Comparison of ENCODE assay signal across 9 mouse cellular contexts in genomic region chr2:138033379-138034122, GRCm38 (mm10).
DNase-seq lines count a peak whose midpoint lies in the region; ATAC-seq and TF ChIP-seq lines count a peak whose summit lies in the region.
"Had no signal": no experiment of that assay in that cellular context is flagged by ENCODE, and none has a peak within 500 bp of the region (broad histone marks: within the 10 kb centered on the region; RNA-seq: fewer than 3 reads in every experiment).

No protein-coding gene starts in this region.

- 0 out of 4 replicates have a peak, but pooled peaks of 1 of the 2 experiments have one; percentile 20 for TF ChIP-seq CTCF in CH12.LX (conservative IDR thresholded peaks at IDR 0.05 in 1 of 2, IDR thresholded peaks at IDR 0.05 in 1 of 2; ENCODE audit: low read depth in 2 of 2, low read length in 2 of 2)
- peak; percentile 96 for TF ChIP-seq CTCF in kidney, postnatal 0 days (IDR thresholded peaks at IDR 0.05; ENCODE audit: low read depth)

- H3K79me2 ChIP-seq in CH12.LX (replicated peaks; ENCODE audit: control insufficient read depth, extremely low read depth, insufficient read depth, poor library complexity, severe bottlenecking), result no peaks in the 10 kb centered on the region

- H3K4me1 ChIP-seq in CH12.LX (ENCODE audit: control insufficient read depth in 1 of 2, insufficient read depth in 2 of 2), result no peaks in the 10 kb centered on the region
- H3K4me1 ChIP-seq in kidney, postnatal 0 days (replicated peaks; ENCODE audit: insufficient read depth, low read length), result no peaks in the 10 kb centered on the region
- H3K4me1 ChIP-seq in limb, embryonic 14.5 days (ENCODE audit: control insufficient read depth, insufficient read depth, low read length), result no peaks in the 10 kb centered on the region
- H3K4me1 ChIP-seq in neural tube, embryonic 13.5 days (replicated peaks), result 0 out of 2 replicates have a peak, but pooled peaks cover 6% of the 10 kb centered on the region
- H3K4me1 ChIP-seq: stomach, embryonic 15.5 days had no signal

- no peak overlapping the region for H3K4me3 ChIP-seq in CH12.LX (replicated peaks in 1 of 3; ENCODE audit: low read depth in 2 of 3, low read length in 2 of 3, poor library complexity in 1 of 3)
- no peak overlapping the region for H3K4me3 ChIP-seq in kidney, postnatal 0 days (replicated peaks; ENCODE audit: low read depth, low read length)
- no peak overlapping the region for H3K4me3 ChIP-seq in limb, embryonic 14.5 days (replicated peaks; ENCODE audit: low read length)
- H3K4me3 ChIP-seq in neural tube, embryonic 13.5 days, result no peak overlapping the region
- H3K4me3 ChIP-seq: stomach, embryonic 15.5 days had no signal

- dilution Hi-C loops in CH12.LX (cut with MboI; ENCODE audit: extremely low pct_ligation_motif_present, extremely low pct_unique_long_range_greater_than_20kb, low sequenced_read_pairs), result no loop called here

- TF ChIP-seq RAD21 in CH12.LX (IDR thresholded peaks at IDR 0.05; ENCODE audit: low read depth, low read length), result peak; percentile 8

- H3K27ac ChIP-seq in CH12.LX (ENCODE audit: insufficient read depth, low read depth), result no peak overlapping the region
- no peak overlapping the region for H3K27ac ChIP-seq in kidney, postnatal 0 days
- H3K27ac ChIP-seq in limb, embryonic 14.5 days (replicated peaks; ENCODE audit: low read depth, low read length), result no peak overlapping the region
- H3K27ac ChIP-seq in neural tube, embryonic 13.5 days (replicated peaks), result no peak overlapping the region
- H3K27ac ChIP-seq: stomach, embryonic 15.5 days had no signal

- no peaks in the 10 kb centered on the region for H3K27me3 ChIP-seq in CH12.LX (replicated peaks)
- no peaks in the 10 kb centered on the region for H3K27me3 ChIP-seq in kidney, postnatal 0 days (ENCODE audit: insufficient read depth, low read length)
- no peaks in the 10 kb centered on the region for H3K27me3 ChIP-seq in limb, embryonic 14.5 days (ENCODE audit: control insufficient read depth, insufficient read depth, low read length)
- H3K27me3 ChIP-seq in neural tube, embryonic 13.5 days, result no peaks in the 10 kb centered on the region
- H3K27me3 ChIP-seq: stomach, embryonic 15.5 days had no signal

- no peaks in the 10 kb centered on the region for H3K36me3 ChIP-seq in CH12.LX (replicated peaks in 1 of 2; ENCODE audit: control insufficient read depth in 1 of 2, insufficient read depth in 1 of 2, low read length in 1 of 2)
- H3K36me3 ChIP-seq in kidney, postnatal 0 days (ENCODE audit: insufficient read depth, low read length), result no peaks in the 10 kb centered on the region
- H3K36me3 ChIP-seq in limb, embryonic 14.5 days (ENCODE audit: control insufficient read depth, insufficient read depth, low read length), result no peaks in the 10 kb centered on the region
- H3K36me3 ChIP-seq in neural tube, embryonic 13.5 days, result no peaks in the 10 kb centered on the region
- H3K36me3 ChIP-seq: stomach, embryonic 15.5 days had no signal

- TF ChIP-seq EP300 in CH12.LX (IDR thresholded peaks at IDR 0.05; ENCODE audit: low read length), result no peak

- peaks cover 28% of the 10 kb centered on the region for H3K9me3 ChIP-seq in CH12.LX (replicated peaks; ENCODE audit: low read length)
- no peaks in the 10 kb centered on the region for H3K9me3 ChIP-seq in kidney, postnatal 0 days (replicated peaks; ENCODE audit: low read length)
- H3K9me3 ChIP-seq in limb, embryonic 14.5 days (ENCODE audit: control insufficient read depth, low read length), result no peaks in the 10 kb centered on the region
- H3K9me3 ChIP-seq in neural tube, embryonic 13.5 days, result no peaks in the 10 kb centered on the region
- H3K9me3 ChIP-seq: stomach, embryonic 15.5 days had no signal

- H3K4me2 ChIP-seq in CH12.LX (ENCODE audit: insufficient read depth, low read depth, poor library complexity, severe bottlenecking), result no peak overlapping the region
- no peak overlapping the region for H3K4me2 ChIP-seq in kidney, postnatal 0 days (ENCODE audit: low read length)
- no peak overlapping the region for H3K4me2 ChIP-seq in limb, embryonic 14.5 days (replicated peaks; ENCODE audit: low read depth, low read length, severe bottlenecking)
- no peak overlapping the region for H3K4me2 ChIP-seq in neural tube, embryonic 13.5 days
- H3K4me2 ChIP-seq: stomach, embryonic 15.5 days had no signal

- WGBS in kidney, postnatal 0 days, result 20% methylated on average over 11 of the region's 11 CpGs
- 30% methylated on average over 11 of the region's 11 CpGs for WGBS in limb, embryonic 14.5 days
- WGBS in neural tube, embryonic 13.5 days, result 41% methylated on average over 11 of the region's 11 CpGs

- ATAC-seq in kidney, postnatal 0 days (replicated peaks; ENCODE audit: low FRiP score, low read depth), result 0 out of 2 replicates have a peak, but pooled peaks have one; percentile 63
- ATAC-seq in limb, embryonic 14.5 days (ENCODE audit: low FRiP score, low read depth), result no peak
- ATAC-seq in neural tube, embryonic 13.5 days (ENCODE audit: low read depth), result peak; percentile 47; the same call in 1 of the 2 replicates

- no peak for DNase-seq in CH12.LX (ENCODE audit: extremely low read depth)
- DNase-seq in adrenal gland, postnatal 25 days, result peak; percentile 86
- DNase-seq in embryo, embryonic 11.5 days (ENCODE audit: low read depth, low spot score), result peak; percentile 61
- DNase-seq in gastrocnemius, postnatal 4 days (ENCODE audit: low spot score in 2 of 2), result peak; percentile 50 to 75
- peak; percentile 92 for DNase-seq in kidney, postnatal 0 days (ENCODE audit: low spot score)
- peak; percentile 62 for DNase-seq in limb, embryonic 14.5 days (ENCODE audit: low spot score)
- DNase-seq in thymus, postnatal 14 days, result peak; percentile 51

- no peak overlapping the region for H3K9ac ChIP-seq in CH12.LX (ENCODE audit: insufficient read depth, low read depth)
- no peak overlapping the region for H3K9ac ChIP-seq in kidney, postnatal 0 days (ENCODE audit: low read depth, low read length)
- H3K9ac ChIP-seq in limb, embryonic 14.5 days (ENCODE audit: low read depth, low read length, severe bottlenecking), result no peak overlapping the region
- H3K9ac ChIP-seq in neural tube, embryonic 13.5 days, result no peak overlapping the region
- H3K9ac ChIP-seq: stomach, embryonic 15.5 days had no signal

- no peak for TF ChIP-seq POLR2A in CH12.LX (IDR thresholded peaks at IDR 0.05; ENCODE audit: low read depth, low read length)
- TF ChIP-seq POLR2A in limb, embryonic 14.5 days (IDR thresholded peaks at IDR 0.05; ENCODE audit: borderline replicate concordance, extremely low read depth, insufficient read depth, insufficient read length), result no peak

- in situ Hi-C loops in CH12.LX (cut with MboI; ENCODE audit: low pct_ligation_motif_present, low pct_unique_long_range_greater_than_20kb, low sequenced_read_pairs), result no loop called here

TF ChIP-seq in CH12.LX, 34 proteins besides CTCF, POLR2A, EP300 and RAD21:
- TF ChIP-seq TCF12 (IDR thresholded peaks at IDR 0.05; ENCODE audit: low read depth, low read length), result no peak
- TF ChIP-seq RCOR1 (conservative IDR thresholded peaks at IDR 0.05; ENCODE audit: low read depth, low read length), result no peak
- TF ChIP-seq ZMIZ1 (IDR thresholded peaks at IDR 0.05; ENCODE audit: low read depth, low read length), result no peak
- TF ChIP-seq CHD1 (IDR thresholded peaks at IDR 0.05; ENCODE audit: low read depth, low read length), result no peak
- TF ChIP-seq UBTF (IDR thresholded peaks at IDR 0.05; ENCODE audit: low read depth, low read length), result no peak
- no peak for TF ChIP-seq MAX (IDR thresholded peaks at IDR 0.05; ENCODE audit: low read length)
- no peak for TF ChIP-seq MXI1 (IDR thresholded peaks at IDR 0.05; ENCODE audit: low read depth, low read length)
- TF ChIP-seq KAT2A (IDR thresholded peaks at IDR 0.05; ENCODE audit: insufficient replicate concordance, low read length), result no peak
- TF ChIP-seq ELF1 (IDR thresholded peaks at IDR 0.05; ENCODE audit: low read depth, low read length), result no peak
- TF ChIP-seq USF1 (IDR thresholded peaks at IDR 0.05; ENCODE audit: low read depth, low read length), result no peak
- no peak for TF ChIP-seq JUND (conservative IDR thresholded peaks at IDR 0.05; ENCODE audit: low read depth, low read length)
- no peak for TF ChIP-seq BHLHE40 (IDR thresholded peaks at IDR 0.05; ENCODE audit: low read depth, low read length)
- no peak for TF ChIP-seq SIN3A (IDR thresholded peaks at IDR 0.05; ENCODE audit: low read length)
- TF ChIP-seq MYC (IDR thresholded peaks at IDR 0.05; ENCODE audit: low read depth, low read length), result no peak
- no peak for TF ChIP-seq SMC3 (IDR thresholded peaks at IDR 0.05; ENCODE audit: low read depth, low read length)
TF ChIP-seq in CH12.LX: peak in this region for 0.
